Mouse (Mus musculus): ENCODE measurements around the gene Relch.

DNA sequence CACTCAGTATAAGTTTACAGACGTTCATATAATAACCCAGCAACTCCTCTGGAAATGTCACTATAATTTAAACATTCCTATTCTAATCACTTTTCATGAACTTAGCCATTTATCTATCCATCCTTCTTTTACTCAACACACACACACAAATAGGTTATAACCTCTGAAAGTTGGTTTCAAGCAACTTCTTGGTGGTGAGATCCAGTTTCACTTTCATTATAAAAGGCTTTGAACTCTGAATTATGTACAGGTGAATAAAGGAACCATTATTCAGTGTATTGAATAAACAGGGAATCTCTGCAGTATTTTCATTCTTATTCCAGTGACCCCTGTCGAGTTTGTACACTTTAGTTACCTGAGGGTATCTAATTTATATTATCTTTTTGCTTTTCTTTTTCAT, 45.8 kb downstream of the Relch start:
- TF ChIP-seq CTCF (IDR thresholded peaks at IDR 0.05; ENCODE audit: control insufficient read depth, insufficient read depth, insufficient read length): no peak
- no peak for TF ChIP-seq MYOD1 (IDR thresholded peaks at IDR 0.05; ENCODE audit: control insufficient read depth, insufficient read length, low read depth)
- TF ChIP-seq USF1 (IDR thresholded peaks at IDR 0.05; ENCODE audit: low read depth): no peak
- TF ChIP-seq MAX (IDR thresholded peaks at IDR 0.05): no peak
